Mouse (Mus musculus) forebrain, postnatal 0 days (tissue): ENCODE measurements around the gene Bhlha15. TPM values are rescaled to one million over a fixed set of nuclear protein-coding genes. Genes with fewer than 3 reads are reported as not detected.

ENCODE experiments used
- ATAC-seq: fragments of 200-750 bp; cut with Nextera tagmentation; 2 replicates; pipeline ENCODE4 v1.8.0; 2017; ENCODE audit warnings: mild to moderate bottlenecking, moderate library complexity
- DNase-seq: peaks from one replicate; pipeline ENCODE4 v3.0.0-alpha.2; 2015
- H3K27ac ChIP-seq: fragments of 300-500 bp; sonication (generic); 2 replicates; pipeline ENCODE4 v1.5.1; 2014; ENCODE audit warnings: low read depth, mild to moderate bottlenecking, antibody characterized with exemption, low read length, moderate library complexity, mixed read lengths
- H3K27me3 ChIP-seq: fragments of 300-500 bp; sonication (generic); 2 replicates; pipeline ENCODE4 v1.6.1; 2014; ENCODE audit warnings: mild to moderate bottlenecking, low read length, mixed read lengths; ENCODE audit not compliant: insufficient read depth
- H3K36me3 ChIP-seq: fragments of 300-500 bp; sonication (generic); 2 replicates; pipeline ENCODE4 v1.6.1; 2014; ENCODE audit warnings: mild to moderate bottlenecking, moderate library complexity; ENCODE audit not compliant: insufficient read depth
- H3K4me1 ChIP-seq: fragments of 300-500 bp; sonication (generic); 2 replicates; pipeline ENCODE4 v1.6.1; 2014; ENCODE audit warnings: antibody characterized with exemption; ENCODE audit not compliant: insufficient read depth
- H3K4me2 ChIP-seq: fragments of 300-500 bp; sonication (generic); 2 replicates; pipeline ENCODE4 v1.6.1; 2014; ENCODE audit warnings: low read depth, mild to moderate bottlenecking, moderate library complexity
- H3K4me3 ChIP-seq: fragments of 300-500 bp; sonication (generic); 2 replicates; pipeline ENCODE4 v1.5.1; 2014; ENCODE audit warnings: low read depth, low read length, mixed read lengths
- H3K9ac ChIP-seq: fragments of 300-500 bp; sonication (generic); 2 replicates; pipeline ENCODE4 v1.6.1; 2014; ENCODE audit warnings: mild to moderate bottlenecking
- H3K9me3 ChIP-seq: fragments of 300-500 bp; sonication (generic); 2 replicates; pipeline ENCODE4 v1.6.1; 2016; ENCODE audit warnings: low read length
- CTCF ChIP-seq: sonication (generic); IDR thresholded peaks from 2 replicates; pipeline ENCODE4 v1.5.1; 2016; ENCODE audit warnings: antibody characterized with exemption, control low read depth, low read depth
- whole genome bisulfite sequencing: fragments of 180-500 bp; shearing (Covaris S2); extraction: QIAGEN DNeasy Blood & Tissue Kit; methylation state at CpG from one replicate; pipeline ENCODE4 v1.1.7; 2014; 5-methylcytosine and 5-hydroxymethylcytosine counted together
- polyA plus RNA-seq: library from polyadenylated mRNA; unstranded; fragments of >200 nt; fragmentation: Nextera tagmentation; extraction: Ambion mirVana; gene quantifications from 2 replicates; pipeline ENCODE4 v1.2.1, GENCODE M21; 2015
- total RNA-seq: library from RNA; depleted of rRNA; stranded (reverse); fragments of >200 nt; gene quantifications from 2 replicates; pipeline ENCODE4 v1.2.3, GENCODE M21; 2014; rRNA removed

The Bhlha15 gene
- total RNA-seq: 0.77 TPM in 1 of 2 replicates, not detected in the other
- polyA plus RNA-seq: 0.11 TPM in 1 of 2 replicates, not detected in the other

DNA sequence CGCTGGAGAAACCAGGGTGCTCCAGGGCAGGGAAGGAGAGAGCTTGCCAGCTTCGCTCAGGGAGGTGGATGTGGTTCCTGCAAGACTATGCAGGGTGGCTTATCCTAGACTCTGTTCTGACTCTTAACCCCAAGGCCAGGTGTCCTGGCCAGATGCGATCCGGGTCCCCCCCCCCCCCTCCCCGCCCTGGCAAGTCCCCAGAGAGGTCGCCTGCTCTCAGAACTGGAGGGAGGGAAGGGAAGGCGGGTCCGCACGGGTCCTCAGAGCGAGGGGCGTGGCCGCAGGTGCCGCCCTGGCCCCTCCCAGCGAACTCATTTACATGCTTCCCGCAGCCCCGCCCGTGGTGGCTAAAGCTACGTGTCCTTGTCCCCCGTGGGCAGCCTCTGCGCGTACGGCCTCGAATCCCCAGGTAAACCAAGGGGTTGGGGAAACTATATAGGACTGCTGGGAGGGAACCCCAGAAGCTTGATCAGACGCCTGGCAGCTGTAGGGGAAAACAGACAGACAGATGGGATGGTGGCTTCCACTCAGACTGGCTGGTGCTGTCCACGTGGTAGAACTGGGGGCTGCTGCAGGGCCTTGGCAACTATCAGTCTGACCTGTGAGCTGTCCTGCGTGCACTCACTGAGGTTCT lies at the start of gene Bhlha15:
TSS of gene Bhlha15 (plus strand) at position 337 of the 634 bp plus-strand sequence.
- Histone ChIP-seq H3K36me3 (peaks cover 20% of the 10 kb centered on the region), H3K9me3 (no peaks in the 10 kb centered on the region), H3K4me2 (peak within 1 kb of the TSS; percentile 29), H3K9ac (0 out of 2 replicates have a peak within 1 kb of the TSS, but pooled peaks have one; percentile 4), H3K27me3 (no peaks in the 10 kb centered on the region), H3K4me1 (0 out of 2 replicates have a peak, but pooled peaks cover 4% of the 10 kb centered on the region), H3K4me3 (no peak within 1 kb of the TSS), H3K27ac (no peak within 1 kb of the TSS)
- peak; percentile 48; the same call in 1 of the 2 replicates for ATAC-seq
- TF ChIP-seq CTCF: no peak
- DNase-seq: no peak
- WGBS: 6% methylated on average over 25 of the region's 26 CpGs

DNA sequence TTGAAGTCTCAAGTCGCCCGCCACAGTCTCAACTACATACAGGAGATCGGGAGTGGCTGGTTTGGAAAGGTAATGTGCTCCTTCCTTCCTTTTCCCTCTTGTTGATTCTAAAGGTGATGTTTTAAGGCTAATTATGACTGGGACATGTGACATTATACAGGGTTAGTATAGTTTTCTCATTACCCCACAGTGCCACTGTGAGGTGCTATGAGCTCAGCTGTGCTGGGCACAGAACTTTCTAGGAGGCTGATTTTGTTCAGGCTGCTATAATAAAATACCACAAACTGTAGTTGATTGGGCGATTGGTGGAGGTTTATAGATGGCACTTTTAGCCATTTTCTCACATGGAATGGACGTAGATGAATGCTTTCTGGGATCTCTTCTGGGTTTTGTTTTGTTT lies 46.6 kb upstream of the Bhlha15 start:
- no peaks in the 10 kb centered on the region for H3K27me3 ChIP-seq
- no peaks in the 10 kb centered on the region for H3K9me3 ChIP-seq
- WGBS: 95% methylated on average over 5 of the region's 5 CpGs
- DNase-seq (no peak), ATAC-seq (no peak)
- H3K36me3 ChIP-seq: peaks cover 24% of the 10 kb centered on the region
- TF ChIP-seq CTCF: 0 out of 2 replicates have a peak, but pooled peaks have one; percentile 16
- H3K9ac ChIP-seq: no peak overlapping the region
- H3K27ac ChIP-seq: no peak overlapping the region
- no peak overlapping the region for H3K4me2 ChIP-seq
- no peak overlapping the region for H3K4me3 ChIP-seq
- H3K4me1 ChIP-seq: no peaks in the 10 kb centered on the region

DNA sequence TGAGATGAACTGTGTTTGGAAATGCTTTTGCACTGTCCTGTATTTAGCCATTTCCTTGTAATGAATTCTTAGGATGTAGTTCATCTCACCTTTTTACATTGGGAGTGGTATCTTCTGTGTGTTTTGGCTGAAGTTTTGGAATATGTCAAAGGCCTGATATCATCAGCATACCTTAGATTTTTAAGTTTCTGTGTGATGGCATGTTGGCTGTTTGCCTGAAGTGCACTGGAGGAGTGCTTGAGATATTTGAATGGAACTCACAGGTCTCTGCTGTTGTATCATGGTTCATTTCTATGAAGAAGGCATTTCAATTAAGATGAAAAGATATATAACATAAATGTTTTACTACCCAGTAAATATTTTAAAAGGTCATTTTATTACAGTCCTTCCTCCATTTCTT lies 43.2 kb upstream of the Bhlha15 start:
- Histone ChIP-seq H3K9me3 (no peaks in the 10 kb centered on the region), H3K27me3 (no peaks in the 10 kb centered on the region), H3K36me3 (peaks cover 48% of the 10 kb centered on the region), H3K27ac (no peak overlapping the region), H3K4me1 (no peaks in the 10 kb centered on the region), H3K9ac (no peak overlapping the region), H3K4me3 (no peak overlapping the region), H3K4me2 (no peak overlapping the region)
- ATAC-seq (no peak), DNase-seq (no peak)
- TF ChIP-seq CTCF: no peak

DNA sequence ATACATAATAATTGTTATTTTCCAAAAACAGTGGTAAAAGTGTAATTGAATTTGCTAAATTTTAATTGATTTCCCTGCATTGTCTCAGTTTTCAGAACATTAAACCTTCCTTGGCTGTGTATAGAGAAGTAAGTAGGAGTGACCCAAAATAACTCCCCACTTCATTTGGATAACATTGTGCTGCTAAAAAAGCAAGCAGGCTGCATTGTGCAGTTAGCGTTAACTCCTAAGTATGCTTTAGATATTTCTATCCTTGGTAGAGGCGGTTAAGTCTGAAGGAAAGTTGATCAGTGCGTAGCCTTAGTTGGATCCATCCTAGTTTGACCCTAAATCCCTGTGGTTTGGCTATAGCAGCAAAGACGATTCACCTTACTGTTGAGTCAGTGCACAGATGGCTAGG lies 40.6 kb upstream of the Bhlha15 start:
- Histone ChIP-seq H3K9ac (no peak overlapping the region), H3K4me3 (no peak overlapping the region), H3K36me3 (peaks cover 49% of the 10 kb centered on the region), H3K27ac (no peak overlapping the region), H3K27me3 (no peaks in the 10 kb centered on the region), H3K4me1 (no peaks in the 10 kb centered on the region), H3K9me3 (no peaks in the 10 kb centered on the region), H3K4me2 (no peak overlapping the region)
- WGBS: 92% methylated on average over 4 of the region's 4 CpGs
- ATAC-seq (no peak), DNase-seq (no peak)
- TF ChIP-seq CTCF: no peak

DNA sequence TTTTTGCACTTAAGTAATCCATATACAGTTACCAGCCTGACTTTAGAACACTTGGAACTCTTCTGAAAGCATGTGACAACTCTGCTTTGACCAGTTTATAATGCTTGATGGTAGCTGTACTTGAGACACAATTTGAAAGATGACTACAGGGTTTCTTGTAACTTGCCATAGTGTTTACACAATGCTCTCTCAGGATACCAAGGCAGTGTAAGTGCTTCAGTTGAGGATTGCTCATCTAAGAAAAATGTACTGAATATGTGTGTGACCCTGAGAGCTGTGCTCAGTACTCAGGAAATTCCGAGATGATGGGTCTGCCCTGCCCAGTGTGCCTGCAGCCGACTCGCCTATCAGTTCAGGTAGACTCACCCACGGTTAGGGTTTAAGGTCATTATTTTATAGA lies 38.8 kb upstream of the Bhlha15 start:
- H3K9ac ChIP-seq: no peak overlapping the region
- WGBS: 96% methylated on average over 4 of the region's 4 CpGs
- H3K27ac ChIP-seq: no peak overlapping the region
- no peak for ATAC-seq
- DNase-seq: no peak
- peaks cover 46% of the 10 kb centered on the region for H3K36me3 ChIP-seq
- no peak overlapping the region for H3K4me3 ChIP-seq
- no peak overlapping the region for H3K4me2 ChIP-seq
- no peak for TF ChIP-seq CTCF
- H3K4me1 ChIP-seq: no peaks in the 10 kb centered on the region
- H3K27me3 ChIP-seq: no peaks in the 10 kb centered on the region
- no peaks in the 10 kb centered on the region for H3K9me3 ChIP-seq

DNA sequence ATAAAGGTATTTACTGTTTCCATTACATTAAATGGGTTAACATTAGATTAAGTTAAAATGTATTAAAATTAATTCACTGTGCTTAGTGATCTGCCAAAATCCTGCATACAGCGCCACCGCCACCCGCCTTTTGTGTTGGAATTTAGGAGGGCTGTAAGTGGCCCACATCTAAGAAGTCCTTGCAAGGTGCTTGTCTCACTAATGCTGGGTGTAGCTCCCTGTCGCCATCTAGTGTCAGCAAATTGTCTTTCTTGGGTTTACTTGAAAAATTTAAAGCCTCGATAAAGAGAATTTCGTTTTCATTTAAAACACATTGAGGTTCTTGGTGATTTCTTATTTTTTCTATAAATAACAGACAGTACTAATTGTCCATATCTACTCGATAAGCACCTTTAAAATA lies 35.6 kb upstream of the Bhlha15 start:
- ATAC-seq: peak; percentile 65
- no peak overlapping the region for H3K27ac ChIP-seq

DNA sequence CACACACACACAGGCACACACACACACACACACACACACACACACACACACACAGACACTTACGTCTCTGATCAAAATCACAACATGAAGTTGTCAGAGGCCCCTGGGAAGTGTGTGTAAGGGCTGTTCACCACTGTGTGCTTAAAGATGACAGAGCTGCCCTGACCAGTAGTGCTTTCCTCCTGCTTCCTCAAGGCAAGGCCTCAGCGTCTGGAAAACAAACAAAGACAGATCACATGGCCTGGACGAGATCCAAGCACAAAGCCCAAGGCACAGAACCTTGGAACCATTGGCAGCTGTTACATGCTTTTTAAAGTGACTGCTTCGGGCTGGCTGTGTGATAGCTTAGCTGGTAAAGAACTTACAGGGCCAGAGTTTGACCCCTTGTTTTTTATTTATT lies 31.5 kb upstream of the Bhlha15 start:
- 14% methylated on average over 4 of the region's 4 CpGs for WGBS
- no peak overlapping the region for H3K4me3 ChIP-seq
- peaks cover 32% of the 10 kb centered on the region for H3K36me3 ChIP-seq
- H3K4me2 ChIP-seq: no peak overlapping the region
- no peaks in the 10 kb centered on the region for H3K4me1 ChIP-seq
- ATAC-seq (peak; percentile 56), DNase-seq (peak; percentile 62)
- no peaks in the 10 kb centered on the region for H3K9me3 ChIP-seq
- TF ChIP-seq CTCF: no peak
- no peak overlapping the region; the same call in 1 of the 2 replicates for H3K27ac ChIP-seq
- H3K9ac ChIP-seq: no peak overlapping the region
- no peaks in the 10 kb centered on the region for H3K27me3 ChIP-seq

More for the DNA sequence above, 35.6 kb upstream of the Bhlha15 start:
- Histone ChIP-seq H3K4me1 (no peaks in the 10 kb centered on the region), H3K36me3 (peaks cover 43% of the 10 kb centered on the region), H3K9me3 (no peaks in the 10 kb centered on the region), H3K4me3 (no peak overlapping the region), H3K4me2 (no peak overlapping the region), H3K27me3 (no peaks in the 10 kb centered on the region), H3K9ac (no peak overlapping the region)
- peak; percentile 89 for DNase-seq
- TF ChIP-seq CTCF: peak; percentile 85
- 18% methylated on average over 7 of the region's 7 CpGs for whole genome bisulfite sequencing
